Mouse (Mus musculus) R1 (cell line): ENCODE measurements at regions not wholly inside any gene's neighbourhood (a gene's known extent, or its start where the extent isn't known, plus 50 kb on each side); places are given as distances from the start of the nearest gene placed in this dataset.
A peak's percentile ranks its signal among the peaks of the same experiment; 100 is the strongest.

Experiments
- DNase-seq: peaks from one replicate; pipeline ENCODE4 v3.0.0-alpha.2; 2018; ENCODE audit warnings: low read depth, low spot score

DNA sequence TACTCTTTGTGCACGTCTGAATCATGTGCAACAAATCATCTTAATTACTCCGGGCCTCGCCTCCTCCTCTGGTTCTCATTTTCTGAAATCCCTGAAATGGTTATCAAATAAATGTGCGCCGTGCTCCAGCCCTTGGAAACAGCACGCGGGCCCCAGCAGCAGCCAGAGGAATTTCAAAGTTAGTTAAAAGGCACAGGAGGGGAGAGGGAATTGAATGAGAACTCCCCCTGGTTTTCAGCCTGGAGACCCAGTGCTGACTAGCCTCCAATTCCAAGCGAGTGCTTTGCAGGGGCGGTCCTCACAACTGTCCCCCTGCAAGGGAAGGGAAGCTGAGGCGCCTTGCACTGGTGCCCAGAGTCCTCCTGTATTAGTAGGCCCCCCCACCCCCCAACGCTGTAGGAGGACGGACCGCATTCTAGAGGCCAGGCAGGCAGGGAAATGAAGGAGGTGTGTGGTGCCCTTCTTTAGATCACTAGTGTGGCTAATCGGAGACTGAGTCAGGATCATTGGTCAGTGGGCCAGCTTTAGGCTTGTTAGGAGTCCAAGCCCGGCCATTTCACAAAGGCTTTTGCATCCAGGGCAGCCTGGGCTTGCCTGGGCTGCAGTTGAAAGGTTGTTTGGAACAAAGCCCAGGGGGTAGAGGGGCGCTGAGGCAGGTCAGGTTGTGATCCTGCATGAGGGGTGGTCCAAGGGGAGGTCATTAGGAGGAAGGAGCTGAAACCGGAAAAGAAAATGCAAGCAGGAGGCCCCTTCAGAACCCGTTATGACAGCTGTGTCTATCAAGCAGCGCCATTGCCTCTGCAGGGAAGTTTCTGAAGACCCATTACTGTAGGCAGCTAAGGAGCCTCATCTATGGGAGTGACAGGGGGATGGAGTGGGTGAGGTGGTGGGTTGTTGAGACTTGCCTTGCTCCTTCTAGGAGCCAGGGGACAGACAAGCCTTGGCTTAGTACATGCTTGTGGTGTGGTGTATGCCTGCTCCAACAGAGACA is 80.3 kb upstream of the Igfbp7 start:
- DNase-seq, result peak; percentile 13

DNA sequence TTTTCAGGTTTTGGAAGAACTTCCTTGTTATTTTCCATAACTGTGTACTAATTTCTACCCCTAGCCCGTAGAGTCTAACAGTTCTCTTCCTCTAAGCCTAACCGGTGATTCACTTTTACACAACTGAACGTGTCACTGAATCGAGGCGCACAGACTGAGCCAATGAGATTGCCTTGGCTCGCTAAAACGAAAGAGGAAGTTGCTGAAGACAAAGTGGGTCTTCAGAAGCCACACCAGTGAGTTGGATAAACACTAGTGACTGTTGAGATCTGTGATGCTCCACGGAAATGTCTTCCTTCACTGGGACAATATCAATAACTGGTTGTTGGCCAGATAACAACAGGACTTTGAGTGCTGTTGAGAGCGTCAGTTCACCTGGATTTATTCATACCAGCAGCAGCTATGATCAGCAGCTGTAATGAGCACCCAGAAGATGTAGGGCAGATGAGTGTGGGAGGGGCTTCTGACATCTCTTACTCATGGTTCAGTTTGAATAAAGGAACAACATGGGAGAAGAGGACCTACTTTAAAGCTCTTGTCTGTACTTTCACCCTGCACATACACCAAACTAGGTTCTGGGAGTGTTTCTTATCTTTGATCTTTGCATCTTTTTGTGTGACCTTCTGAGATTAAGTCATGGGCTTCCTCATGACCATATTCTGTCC is 75.3 kb upstream of the Igfbp7 start:
- DNase-seq, result no peak

DNA sequence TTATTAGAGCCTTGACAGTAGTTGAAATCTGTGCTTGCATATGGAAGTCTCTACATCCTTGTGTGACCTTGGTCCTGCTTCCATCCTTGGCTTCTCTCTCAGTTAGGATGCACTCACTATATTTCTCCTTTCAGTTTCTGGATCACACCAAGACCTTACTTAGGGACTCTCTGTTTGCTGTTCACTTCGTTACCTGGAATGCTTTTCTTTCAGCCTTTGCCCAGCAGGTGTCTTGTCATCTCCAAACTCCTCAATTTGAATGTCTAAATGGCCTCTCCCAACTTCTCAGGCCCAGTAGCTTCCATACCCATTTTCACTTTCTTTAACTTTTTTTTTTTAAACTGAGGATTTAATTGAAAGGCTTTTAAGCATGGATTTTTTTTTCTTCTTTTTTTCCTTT is 74.0 kb upstream of the Igfbp7 start:
- DNase-seq, result peak; percentile 56

DNA sequence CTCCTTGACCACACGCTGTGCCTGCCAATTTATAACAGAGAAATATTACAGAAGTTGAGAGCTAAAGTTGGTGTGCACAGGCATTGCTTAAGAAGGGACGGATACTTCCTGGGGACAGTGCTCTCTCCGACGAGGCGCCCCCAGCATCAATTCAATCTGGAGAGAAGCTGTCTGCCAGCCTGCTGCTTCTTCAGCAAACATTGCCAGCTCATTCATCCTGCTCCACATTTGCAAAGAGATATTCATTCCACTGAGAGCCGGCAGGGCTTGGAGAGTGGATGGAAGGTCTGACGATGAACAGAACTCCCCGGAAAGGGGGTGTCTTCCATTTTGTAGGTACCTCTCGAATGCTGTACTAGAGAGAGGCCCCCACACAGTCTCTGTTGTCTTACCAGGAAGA is 70.0 kb upstream of the Igfbp7 start:
- no peak for DNase-seq

DNA sequence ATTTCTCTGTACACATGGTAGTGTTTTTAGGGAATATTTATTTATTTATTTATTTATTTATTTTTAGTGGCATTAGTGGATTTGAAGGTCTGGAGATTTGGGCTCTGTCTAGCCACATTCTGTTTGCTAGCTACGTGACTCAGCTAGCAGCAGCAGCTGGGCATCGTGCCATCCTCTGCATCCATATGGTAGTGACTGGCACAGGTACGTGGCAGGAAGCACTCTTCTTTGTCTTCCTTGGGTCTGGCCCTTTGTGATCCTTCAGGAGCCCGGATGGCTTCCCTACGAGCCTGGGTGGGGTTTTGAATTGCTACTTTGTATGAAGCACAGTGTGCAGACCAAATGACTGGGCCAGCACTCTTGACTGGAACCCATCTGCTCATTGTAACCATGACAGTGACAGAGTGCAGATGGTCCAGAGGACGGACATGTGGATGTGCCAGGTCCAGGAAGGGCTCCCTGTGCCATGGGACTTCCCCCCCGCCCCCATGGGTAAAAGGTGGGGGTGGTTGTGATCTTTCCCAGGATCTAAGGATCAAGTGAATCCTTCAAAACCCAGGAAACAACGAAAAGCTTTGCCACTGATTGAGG is 66.2 kb upstream of the Igfbp7 start:
- DNase-seq, result no peak

DNA sequence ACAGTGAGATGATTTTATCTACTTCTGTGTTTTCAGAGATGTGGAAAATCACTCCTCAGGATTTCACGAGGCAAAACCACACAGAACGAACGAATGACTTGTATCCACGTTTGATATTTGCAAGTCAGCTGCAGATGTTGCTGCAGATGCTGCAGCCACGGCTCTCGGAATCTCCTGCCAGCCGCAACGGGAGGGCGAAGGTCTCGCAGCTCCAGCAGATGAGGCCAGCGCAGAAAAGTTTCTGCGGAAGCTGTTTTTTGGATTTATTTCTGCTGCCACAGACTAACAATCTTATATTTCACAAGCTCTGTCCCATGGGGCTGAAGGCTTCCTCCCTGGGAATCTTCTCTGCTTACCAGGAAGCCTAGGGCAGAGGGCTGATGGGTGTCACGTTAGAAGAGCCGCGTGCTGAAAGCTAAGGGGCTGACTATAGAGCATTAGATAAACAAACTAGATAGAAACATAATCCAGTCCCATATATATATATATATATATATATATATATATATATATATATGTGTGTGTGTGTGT is 61.5 kb upstream of the Igfbp7 start:
- DNase-seq, result no peak

DNA sequence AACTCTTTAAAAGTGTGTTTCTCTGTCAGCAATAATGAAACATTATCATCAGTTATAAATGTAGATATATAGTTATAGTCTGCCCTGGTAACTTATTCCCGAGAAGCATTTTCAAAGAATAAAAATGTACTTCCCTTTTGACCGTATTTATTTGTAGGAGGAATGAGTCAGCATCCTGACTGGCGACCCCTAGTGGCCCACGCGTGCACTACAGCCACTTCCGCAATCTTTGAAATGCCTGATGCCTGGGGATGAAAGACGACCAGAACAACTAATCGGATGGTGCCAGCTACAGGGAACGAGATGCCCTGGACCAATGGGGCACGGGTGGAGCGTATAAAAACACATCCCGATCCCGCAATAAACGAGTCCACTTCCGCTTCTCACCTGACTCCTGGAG is 60.6 kb upstream of the Igfbp7 start:
- DNase-seq, result peak; percentile 76

DNA sequence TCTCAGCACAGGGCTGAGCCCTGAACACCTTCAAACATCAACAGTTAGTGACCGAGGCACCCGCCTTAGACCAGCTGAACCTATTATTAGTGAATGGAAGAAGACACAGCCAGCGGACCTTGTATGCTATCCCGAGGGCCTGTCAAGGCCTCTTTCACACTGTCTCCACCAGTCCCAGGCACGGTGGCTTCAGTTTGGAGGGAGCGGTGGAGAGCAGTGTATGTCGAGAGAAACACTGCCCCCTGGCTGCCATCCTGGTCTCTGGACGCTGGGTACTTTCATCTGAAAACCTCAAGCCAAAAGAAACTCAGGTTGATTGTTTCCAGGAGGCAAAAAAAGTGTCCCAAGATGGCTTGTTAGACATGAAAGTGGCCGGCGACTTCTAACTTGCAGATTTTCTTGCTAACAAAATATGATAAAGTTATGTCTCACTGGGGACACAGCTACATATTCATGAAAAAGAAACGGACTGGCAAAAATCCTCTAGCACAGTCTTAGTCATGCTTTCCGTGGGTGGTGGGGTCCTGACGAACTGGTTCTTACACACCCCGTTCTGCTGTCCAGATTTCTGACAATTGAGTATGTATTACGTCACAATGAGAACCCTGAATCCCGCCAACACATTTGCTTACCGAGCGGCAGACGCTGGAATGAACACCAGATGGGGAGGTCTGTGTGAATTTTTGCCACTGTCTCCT is 57.2 kb upstream of the Igfbp7 start:
- no peak for DNase-seq

DNA sequence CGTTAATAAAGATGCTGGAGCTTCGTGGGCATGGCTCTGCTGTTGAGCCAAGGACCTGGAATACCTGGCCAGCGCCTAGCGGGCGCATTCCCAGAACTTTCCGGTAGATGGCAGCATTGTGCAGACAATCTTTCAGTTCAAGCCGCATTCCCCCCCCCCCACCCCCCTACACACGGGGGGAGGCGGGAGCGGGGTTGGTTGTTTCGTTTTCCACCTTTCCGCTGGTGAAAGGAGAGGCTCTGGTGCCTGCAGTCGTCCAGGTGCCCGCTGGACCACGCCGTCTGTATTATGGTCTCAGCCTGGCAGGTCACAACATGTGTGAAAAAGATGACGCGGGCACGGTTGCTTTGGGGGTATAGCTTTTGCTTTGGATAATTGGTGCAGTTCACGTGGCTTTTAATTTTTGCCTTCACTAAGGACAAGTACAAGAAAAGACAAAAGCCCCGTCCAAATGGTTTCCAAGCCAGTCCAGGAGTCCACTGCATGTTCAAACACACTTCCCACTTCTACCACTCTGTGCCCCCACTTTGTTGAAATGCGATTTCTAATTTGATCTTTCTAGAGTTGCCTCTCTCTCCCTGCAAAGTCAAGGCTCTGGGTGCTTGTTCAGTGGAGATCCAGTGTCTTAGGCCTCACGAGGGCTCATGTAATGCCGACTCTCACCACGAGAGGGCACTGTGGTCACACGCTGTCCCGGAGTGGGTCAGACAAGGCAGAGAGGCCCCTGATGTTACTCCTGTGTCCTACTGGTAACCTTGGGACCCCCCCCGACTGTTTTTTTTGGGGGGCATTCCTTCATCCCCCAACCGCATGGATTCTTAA is 52.3 kb upstream of the Igfbp7 start:
- peak; percentile 83 for DNase-seq
